Mouse (Mus musculus) heart, adult 18-20 months (tissue): ENCODE results near the gene Rad51ap1. TPM values are rescaled to one million over a fixed set of nuclear protein-coding genes. Genes with fewer than 3 reads are reported as not detected.

ENCODE experiments used
- total RNA-seq, 2 experiments: library from RNA; stranded (reverse); gene quantifications; 2 replicates each; pipeline ENCODE4 v1.2.3; 2021

The Rad51ap1 gene
- total RNA-seq, 2 experiments from 2014 or later, result 0.65 to 0.82 TPM

Other genes starting within 250 kb of the Rad51ap1 start
- 1 to 10 TPM in 1 of 2 experiments, under 1 TPM in 1; 0.69 to 1.1 TPM for gene Kcna6, start 198.9 kb downstream of the Rad51ap1 start, total RNA-seq
- 100 to 1,000 TPM; 764 to 782 TPM for gene Ndufa9, start 90.5 kb downstream of the Rad51ap1 start, total RNA-seq
- gene Akap3, start 86.5 kb downstream of the Rad51ap1 start, total RNA-seq, result not detected
- not detected for gene Dyrk4, start 17.7 kb downstream of the Rad51ap1 start, total RNA-seq
- gene D6Wsu163e, start 375 bp upstream of the Rad51ap1 start, total RNA-seq, result 10 to 100 TPM; 11.2 to 13.9 TPM
- gene Fgf6, start 76.0 kb upstream of the Rad51ap1 start, total RNA-seq, result under 1 TPM; 0.57 to 0.77 TPM
- not detected for gene Fgf23, start 133.3 kb upstream of the Rad51ap1 start, total RNA-seq
- gene Tigar, start 170.0 kb upstream of the Rad51ap1 start, total RNA-seq, result 10 to 100 TPM; 45.3 to 63.0 TPM
- 100 to 1,000 TPM; 161 to 164 TPM for gene Ccnd2, start 212.6 kb upstream of the Rad51ap1 start, total RNA-seq